Mouse (Mus musculus) stomach, embryonic 14.5 days (tissue): ENCODE data around the gene Lrrc42. TPM values are rescaled to one million over a fixed set of nuclear protein-coding genes. Genes with fewer than 3 reads are reported as not detected.

ENCODE experiments used
- ATAC-seq: fragments of 200-750 bp; cut with Nextera tagmentation; 2 replicates; pipeline ENCODE4 v1.8.0; 2017; ENCODE audit warnings: low read depth, moderate TSS enrichment; ENCODE audit not compliant: insufficient number of reproducible peaks, insufficient read depth, low FRiP score
- H3K27ac ChIP-seq: fragments of 300-500 bp; sonication (generic); 2 replicates; pipeline ENCODE4 v1.5.1; 2014; ENCODE audit warnings: mild to moderate bottlenecking, low read length, moderate library complexity, mixed read lengths
- H3K27me3 ChIP-seq: fragments of 300-500 bp; sonication (generic); 2 replicates; pipeline ENCODE4 v1.6.1; 2014; ENCODE audit warnings: low read length, control low read depth, mixed read lengths; ENCODE audit not compliant: control insufficient read depth, insufficient read depth
- H3K36me3 ChIP-seq: fragments of 300-500 bp; sonication (generic); 2 replicates; pipeline ENCODE4 v1.6.1; 2014; ENCODE audit warnings: mild to moderate bottlenecking, control low read depth, low read length, moderate library complexity, mixed read lengths; ENCODE audit not compliant: control insufficient read depth, insufficient read depth
- H3K4me1 ChIP-seq: fragments of 300-500 bp; sonication (generic); 2 replicates; pipeline ENCODE4 v1.6.1; 2014; ENCODE audit warnings: low read length, control low read depth, mixed read lengths; ENCODE audit not compliant: control insufficient read depth, insufficient read depth
- H3K4me2 ChIP-seq: fragments of 300-500 bp; sonication (generic); replicated peaks from 2 replicates; pipeline ENCODE4 v1.6.1; 2014; ENCODE audit warnings: low read depth, low read length, control low read depth
- H3K4me3 ChIP-seq: fragments of 300-500 bp; sonication (generic); 2 replicates; pipeline ENCODE4 v1.5.1; 2014; ENCODE audit warnings: low read depth, low read length, control low read depth
- H3K9ac ChIP-seq: fragments of 300-500 bp; sonication (generic); replicated peaks from 2 replicates; pipeline ENCODE4 v1.6.1; 2014; ENCODE audit warnings: low read depth, mild to moderate bottlenecking, control low read depth, low read length, moderate library complexity, mixed read lengths
- H3K9me3 ChIP-seq: fragments of 300-500 bp; sonication (generic); 2 replicates; pipeline ENCODE4 v1.6.1; 2016; ENCODE audit warnings: low read depth, low read length, control low read depth; ENCODE audit not compliant: control insufficient read depth
- whole genome bisulfite sequencing: fragments of 180-500 bp; shearing (Covaris S2); extraction: QIAGEN DNeasy Blood & Tissue Kit; methylation state at CpG from one replicate; pipeline ENCODE4 v1.1.7; 2014; 5-methylcytosine and 5-hydroxymethylcytosine counted together
- polyA plus RNA-seq: library from polyadenylated mRNA; unstranded; fragments of >200 nt; fragmentation: Nextera tagmentation; extraction: Ambion mirVana; gene quantifications from 2 replicates; pipeline ENCODE4 v1.2.1, GENCODE M21; 2014

The Lrrc42 gene
- 67.6 and 70.4 TPM in 2 replicates for polyA plus RNA-seq

DNA sequence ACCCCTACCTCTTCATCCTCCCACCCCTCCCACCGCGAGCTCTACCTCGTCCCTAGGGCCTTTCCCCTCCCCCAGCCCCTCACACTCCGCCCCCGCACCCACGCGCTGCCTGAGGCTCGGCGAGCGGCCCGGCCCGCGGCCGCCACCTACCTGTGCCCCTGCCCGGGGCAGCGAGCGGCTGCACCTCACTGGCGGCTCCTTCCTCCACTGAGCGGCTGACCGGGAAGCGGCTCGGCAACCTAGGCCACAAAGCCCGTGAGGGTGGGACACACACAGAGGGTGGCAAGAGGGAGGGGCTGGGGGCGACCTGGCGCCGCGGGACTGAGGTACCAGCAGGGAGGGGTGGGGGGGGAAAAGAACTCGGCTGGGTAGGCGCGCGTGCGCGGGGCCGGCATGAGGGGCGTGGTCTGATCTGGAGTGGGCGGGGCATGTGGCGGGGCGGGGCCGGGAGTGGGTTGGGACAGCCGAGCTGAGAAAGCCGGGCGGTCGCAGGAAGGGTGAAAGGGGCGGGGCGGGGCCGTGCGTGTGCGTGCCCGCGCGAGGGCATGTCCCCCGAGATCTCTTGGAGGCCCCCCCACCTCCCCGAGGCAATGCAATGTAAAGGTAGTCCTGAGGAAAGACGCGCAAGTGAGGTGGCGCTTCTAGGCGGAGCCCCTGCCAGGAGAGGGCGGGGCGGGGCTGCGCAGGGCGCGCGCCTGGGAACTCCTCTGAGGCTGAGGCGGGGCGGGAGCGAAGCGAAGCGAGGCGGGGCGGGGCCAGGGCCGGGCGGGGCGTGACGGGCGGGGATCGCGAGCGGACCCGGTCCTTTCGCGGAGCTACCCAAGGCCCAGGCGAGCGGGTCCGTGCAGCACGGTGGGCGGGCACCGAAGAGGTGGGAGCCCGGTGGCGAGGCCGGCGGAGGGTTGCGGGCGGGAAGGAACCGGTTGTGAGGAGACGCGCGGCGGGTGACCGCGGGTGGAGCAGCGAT, at the start of gene Lrrc42, which contains the start of gene Hspb11:
Gene Lrrc42 (minus strand): TSS at position 408 of the 967 bp plus-strand sequence.
Gene Hspb11 (plus strand): TSS at position 469 of the 967 bp plus-strand sequence.
- no peaks in the 10 kb centered on the region for H3K36me3 ChIP-seq

DNA sequence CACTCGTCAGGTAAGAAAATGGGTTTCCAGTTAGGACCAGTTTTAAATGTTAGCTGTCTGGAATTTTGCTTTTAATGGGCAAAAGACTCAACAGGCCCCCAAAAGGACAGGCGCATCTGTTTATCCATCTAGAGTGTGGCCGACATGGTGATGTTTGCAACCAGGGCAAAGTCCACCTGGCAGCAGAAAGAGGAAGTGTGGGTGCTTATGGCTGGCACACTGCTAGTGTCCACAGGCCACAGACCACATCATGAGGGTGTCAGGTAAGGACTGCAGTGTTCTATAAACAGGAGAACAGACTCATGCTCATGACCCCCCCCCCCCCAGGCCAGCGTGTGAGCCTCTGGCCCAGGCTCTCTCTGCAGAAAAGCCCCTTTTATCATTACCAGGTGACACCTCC, 49.5 kb upstream of the Lrrc42 start:
- WGBS, result 60% methylated on average over 4 of the region's 4 CpGs
- no peaks in the 10 kb centered on the region for H3K36me3 ChIP-seq
- H3K9me3 ChIP-seq, result no peaks in the 10 kb centered on the region
- no peak overlapping the region for H3K9ac ChIP-seq
- no peak for ATAC-seq
- H3K27me3 ChIP-seq, result no peaks in the 10 kb centered on the region
- H3K4me2 ChIP-seq, result no peak overlapping the region
- H3K4me1 ChIP-seq, result no peaks in the 10 kb centered on the region; the same call in 1 of the 2 replicates
- H3K4me3 ChIP-seq, result no peak overlapping the region
- H3K27ac ChIP-seq, result no peak overlapping the region

More for the DNA sequence above, at the start of gene Lrrc42, which contains the start of gene Hspb11:
- Histone ChIP-seq H3K9ac (peak within 1 kb of the TSS; percentile 72), H3K27ac (peak within 1 kb of the TSS; percentile 67), H3K4me1 (peaks cover 5% of the 10 kb centered on the region; the same call in 1 of the 2 replicates), H3K4me3 (peak within 1 kb of the TSS; percentile 92), H3K9me3 (no peaks in the 10 kb centered on the region), H3K4me2 (peak within 1 kb of the TSS; percentile 63), H3K27me3 (no peaks in the 10 kb centered on the region)
- peak; percentile 96 for ATAC-seq
- under 1% methylated on average over 94 of the region's 101 CpGs for WGBS

DNA sequence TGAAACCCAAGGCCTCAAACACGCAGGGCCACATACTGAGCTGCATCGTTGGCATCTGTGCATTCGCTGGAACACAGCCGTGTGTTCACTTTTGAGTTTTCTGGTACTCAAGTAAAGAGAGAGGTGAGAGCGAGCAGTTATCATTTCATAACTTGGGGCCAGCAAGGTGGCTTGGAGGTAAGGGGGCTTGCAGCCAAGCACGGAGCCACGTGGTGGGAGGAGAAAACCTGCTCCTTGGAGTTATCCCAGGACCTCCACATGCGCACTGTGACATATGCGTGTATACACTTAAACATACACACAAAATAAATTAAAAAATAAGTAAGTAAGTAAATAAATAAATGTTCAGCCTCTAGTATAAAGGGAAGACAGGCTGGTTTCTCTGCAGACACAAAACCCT, 48.9 kb upstream of the Lrrc42 start:
- 87% methylated on average over 9 of the region's 9 CpGs for WGBS
- Histone ChIP-seq H3K4me2 (no peak overlapping the region), H3K9me3 (no peaks in the 10 kb centered on the region)

DNA sequence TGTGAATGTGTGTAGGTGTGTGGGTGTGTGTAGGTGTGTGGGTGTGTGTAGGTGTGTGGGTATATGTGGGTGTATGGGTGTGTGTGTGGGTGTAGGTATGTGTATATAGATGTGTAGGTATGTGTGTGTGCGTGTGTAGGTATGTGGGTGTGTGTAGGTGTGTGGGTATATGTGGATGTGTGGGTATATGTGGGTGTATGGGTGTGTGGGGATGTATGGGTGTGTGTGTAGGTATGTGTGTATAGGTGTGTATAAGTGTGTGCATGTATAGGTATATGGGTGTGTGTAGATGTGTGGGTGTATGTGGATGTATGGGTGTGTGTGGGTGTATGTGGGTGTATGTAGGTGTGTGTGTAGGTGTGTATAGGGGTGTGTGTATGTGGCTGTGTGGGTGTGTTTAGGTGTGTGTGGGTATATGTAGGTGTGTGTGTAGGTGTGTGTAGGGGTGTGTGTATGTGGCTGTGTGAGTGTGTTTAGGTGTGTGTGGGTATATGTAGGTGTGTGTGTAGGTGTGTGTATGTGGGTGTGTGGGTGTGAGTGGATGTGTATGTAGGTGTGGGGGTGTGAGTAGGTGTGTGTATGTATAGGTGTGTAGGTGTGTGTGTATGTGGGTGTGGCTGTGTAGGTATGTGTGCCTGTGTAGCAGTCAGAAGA, 47.7 kb upstream of the Lrrc42 start:
- Histone ChIP-seq H3K9ac (no peak overlapping the region), H3K4me1 (no peaks in the 10 kb centered on the region), H3K36me3 (no peaks in the 10 kb centered on the region), H3K27ac (no peak overlapping the region), H3K4me2 (no peak overlapping the region), H3K4me3 (no peak overlapping the region), H3K27me3 (no peaks in the 10 kb centered on the region), H3K9me3 (no peaks in the 10 kb centered on the region)
- no peak for ATAC-seq
- WGBS, result 83% methylated on average over 1 of the region's 1 CpGs

More for the DNA sequence above, 48.9 kb upstream of the Lrrc42 start:
- Histone ChIP-seq H3K9ac (no peak overlapping the region), H3K4me1 (no peaks in the 10 kb centered on the region; the same call in 1 of the 2 replicates), H3K27ac (no peak overlapping the region), H3K4me3 (no peak overlapping the region), H3K36me3 (no peaks in the 10 kb centered on the region), H3K27me3 (no peaks in the 10 kb centered on the region)
- ATAC-seq, result no peak

DNA sequence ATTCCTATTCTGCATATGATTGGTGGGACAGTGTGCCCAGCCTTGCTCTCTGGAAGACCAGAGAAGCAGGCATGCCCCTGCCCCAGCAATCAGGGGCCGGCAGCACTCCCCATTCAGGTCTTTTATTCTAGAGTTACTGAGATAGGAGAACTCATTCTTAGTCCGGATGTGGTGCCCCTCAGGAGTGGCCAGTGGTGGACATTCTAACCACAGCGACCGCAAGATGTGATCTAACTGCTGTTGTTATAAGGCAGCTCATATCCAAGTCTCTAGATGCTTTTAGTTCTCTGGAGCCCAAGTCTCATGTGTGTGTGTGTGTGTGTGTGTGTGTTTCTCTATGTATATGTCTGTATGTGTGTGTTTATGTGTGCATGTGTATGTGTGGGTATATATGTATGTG, 47.0 kb upstream of the Lrrc42 start:
- Histone ChIP-seq H3K4me2 (no peak overlapping the region), H3K27me3 (no peaks in the 10 kb centered on the region), H3K36me3 (no peaks in the 10 kb centered on the region), H3K4me1 (no peaks in the 10 kb centered on the region), H3K9ac (no peak overlapping the region), H3K4me3 (no peak overlapping the region), H3K27ac (no peak overlapping the region), H3K9me3 (no peaks in the 10 kb centered on the region)
- WGBS, result 71% methylated on average over 4 of the region's 4 CpGs
- no peak for ATAC-seq

DNA sequence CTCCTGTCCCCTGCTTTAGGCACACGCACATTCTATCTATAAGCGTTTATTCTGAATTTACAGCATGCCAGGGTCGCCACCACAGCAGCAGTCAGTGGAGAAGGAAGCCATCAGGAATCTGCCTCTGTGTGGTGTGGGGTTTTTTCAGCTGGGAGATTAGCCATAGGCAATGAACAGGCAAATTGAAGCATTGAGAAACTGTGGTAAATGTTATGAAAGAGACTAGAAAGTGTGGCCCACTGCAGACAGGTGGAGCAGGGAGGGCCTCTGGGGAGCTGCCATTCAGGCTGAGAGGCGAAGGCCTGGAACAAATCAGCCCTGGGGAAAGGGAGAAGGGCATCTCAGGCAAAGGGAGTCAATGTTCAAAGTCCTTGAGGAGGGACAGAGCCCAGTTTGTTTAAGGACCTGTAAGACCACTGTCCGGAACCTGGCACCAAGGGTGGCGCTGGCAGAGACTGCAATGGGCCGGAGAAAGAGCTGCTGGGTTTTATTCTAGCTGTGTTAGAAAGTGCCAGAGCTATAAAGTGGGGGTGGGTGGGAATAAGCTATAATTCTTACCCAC, 46.5 kb upstream of the Lrrc42 start:
- Histone ChIP-seq H3K4me1 (no peaks in the 10 kb centered on the region), H3K9ac (no peak overlapping the region), H3K4me3 (no peak overlapping the region), H3K27me3 (no peaks in the 10 kb centered on the region), H3K27ac (no peak overlapping the region), H3K4me2 (no peak overlapping the region), H3K9me3 (no peaks in the 10 kb centered on the region), H3K36me3 (no peaks in the 10 kb centered on the region)
- no peak for ATAC-seq
- 84% methylated on average over 7 of the region's 7 CpGs for WGBS

DNA sequence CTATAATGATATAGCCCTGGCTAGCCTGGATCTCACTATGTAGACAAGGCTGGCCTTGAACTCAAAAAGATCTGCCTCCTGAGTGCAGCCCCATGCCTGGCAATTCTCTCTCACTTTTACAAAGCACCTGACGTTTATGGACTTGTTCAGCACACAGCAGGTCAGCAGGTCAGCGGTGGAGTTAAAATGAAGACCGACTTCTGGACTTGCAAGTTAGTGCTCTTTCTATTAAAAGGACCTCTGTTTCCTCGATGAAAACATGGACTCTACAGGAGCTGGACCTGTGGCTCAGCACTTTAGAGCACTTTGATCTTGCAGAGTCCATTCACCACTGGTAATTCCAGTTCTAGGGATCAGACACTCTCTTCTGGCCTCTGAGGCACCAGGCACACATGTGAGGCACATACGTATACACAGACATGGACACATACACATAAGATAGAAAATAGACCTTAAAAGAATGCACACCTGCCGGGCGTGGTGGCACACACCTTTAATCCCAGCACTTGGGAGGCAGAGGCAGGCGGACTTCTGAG, 44.8 kb upstream of the Lrrc42 start:
- H3K4me1 ChIP-seq, result no peaks in the 10 kb centered on the region
- H3K27ac ChIP-seq, result no peak overlapping the region
- H3K4me2 ChIP-seq, result no peak overlapping the region
- WGBS, result 71% methylated on average over 8 of the region's 8 CpGs
- no peak overlapping the region for H3K4me3 ChIP-seq
- no peak overlapping the region for H3K9ac ChIP-seq
- H3K27me3 ChIP-seq, result no peaks in the 10 kb centered on the region
- no peaks in the 10 kb centered on the region for H3K36me3 ChIP-seq
- no peak for ATAC-seq
- no peaks in the 10 kb centered on the region for H3K9me3 ChIP-seq

DNA sequence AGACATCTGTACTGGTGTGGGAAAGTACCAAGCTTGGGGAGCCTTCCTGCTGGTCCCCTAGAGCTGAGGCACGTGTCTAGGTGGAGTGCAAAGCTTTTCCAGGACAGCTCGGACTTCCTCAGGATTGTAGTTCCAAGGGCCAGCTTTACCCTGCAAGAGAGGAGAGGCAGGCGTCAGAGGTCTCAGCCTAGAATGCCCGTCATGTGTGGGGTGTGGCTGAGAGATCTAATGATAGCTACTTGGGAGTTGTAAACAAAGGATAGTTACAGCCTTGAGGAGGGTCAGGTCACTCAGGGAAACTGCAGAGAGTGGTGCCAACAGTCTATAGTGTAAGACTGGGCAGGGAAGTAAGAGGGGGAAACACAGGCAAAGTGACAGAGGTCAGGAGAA, 38.9 kb upstream of the Lrrc42 start:
- 23% methylated on average over 4 of the region's 4 CpGs for WGBS
- Histone ChIP-seq H3K9me3 (no peaks in the 10 kb centered on the region), H3K36me3 (no peaks in the 10 kb centered on the region), H3K4me2 (no peak overlapping the region), H3K9ac (no peak overlapping the region), H3K27me3 (no peaks in the 10 kb centered on the region), H3K4me3 (no peak overlapping the region), H3K27ac (no peak overlapping the region), H3K4me1 (no peaks in the 10 kb centered on the region)
- no peak for ATAC-seq
